Mouse (Mus musculus) ovary, postnatal 10 days (tissue): ENCODE results near the gene Isg20l2.

ENCODE experiments used
- DNase-seq: peaks from one replicate; pipeline ENCODE4 v3.0.0; 2022; ENCODE audit warnings: low spot score

Gene Isg20l2

DNA sequence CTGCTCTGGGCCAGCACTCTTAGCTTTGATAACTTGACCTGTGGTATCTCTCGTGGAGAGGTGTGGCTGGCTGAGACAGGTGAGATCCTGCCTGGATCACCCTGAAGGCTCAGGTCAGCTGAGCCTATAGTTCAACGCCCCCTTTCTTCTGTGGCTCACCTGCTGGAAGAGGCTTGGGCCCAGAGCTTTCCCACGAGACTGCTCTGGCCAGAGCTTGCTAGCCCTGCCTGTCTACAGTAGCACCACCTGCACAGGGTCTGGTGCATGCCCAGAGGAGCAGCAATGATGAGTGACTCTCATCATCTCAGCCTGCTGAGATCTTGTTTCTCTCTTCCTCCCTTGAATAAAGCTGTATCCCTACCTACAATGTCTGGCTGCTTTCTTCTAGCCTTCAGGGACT is 50.0 kb downstream of the Isg20l2 start:
- DNase-seq, result no peak

DNA sequence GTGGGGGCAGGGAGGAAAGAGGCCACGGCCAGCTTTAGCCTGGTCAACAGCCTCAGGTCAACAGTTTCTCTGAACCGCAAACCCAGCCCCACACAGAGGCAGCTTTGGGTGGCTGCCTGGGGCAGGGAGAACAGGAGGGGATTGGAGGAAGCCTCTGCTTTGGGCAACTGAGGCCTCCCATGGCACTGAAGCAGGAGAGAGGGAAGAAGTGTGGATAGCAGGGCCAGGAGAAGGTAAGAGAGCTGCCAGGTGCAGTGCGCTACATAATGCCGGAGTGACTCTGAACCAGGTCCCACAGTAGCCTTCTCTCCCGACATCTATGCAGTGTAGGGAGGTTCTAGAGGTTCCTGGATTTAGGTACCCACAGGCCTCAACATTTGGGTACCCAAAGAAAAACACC is 50.6 kb downstream of the Isg20l2 start:
- DNase-seq, result no peak

DNA sequence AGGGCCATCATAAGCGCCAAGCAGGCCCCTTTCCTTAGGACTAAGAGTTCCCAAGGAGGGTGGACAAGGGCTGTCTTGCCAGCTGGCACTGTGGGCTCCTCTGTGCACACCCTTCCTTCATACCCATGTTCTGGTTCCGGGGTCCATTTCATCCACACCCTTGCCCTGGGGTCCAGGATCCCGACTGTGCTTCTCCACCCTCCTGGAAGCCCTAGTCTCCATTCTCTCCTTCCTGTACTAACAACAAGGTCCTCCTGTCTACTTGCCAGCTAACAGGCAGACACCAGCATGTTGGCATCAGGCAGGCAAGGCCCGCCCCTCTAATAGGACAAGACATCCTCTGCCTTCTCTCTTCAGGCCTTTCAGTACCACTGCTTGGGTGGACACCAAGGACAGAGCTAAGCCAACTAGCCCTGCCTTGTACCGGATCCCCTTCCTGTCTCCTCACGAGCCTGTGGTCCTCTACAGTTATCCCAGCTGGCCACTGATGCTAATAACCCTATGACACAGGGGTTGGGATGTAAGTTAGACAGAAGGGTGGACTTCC is 51.2 kb downstream of the Isg20l2 start:
- no peak for DNase-seq

DNA sequence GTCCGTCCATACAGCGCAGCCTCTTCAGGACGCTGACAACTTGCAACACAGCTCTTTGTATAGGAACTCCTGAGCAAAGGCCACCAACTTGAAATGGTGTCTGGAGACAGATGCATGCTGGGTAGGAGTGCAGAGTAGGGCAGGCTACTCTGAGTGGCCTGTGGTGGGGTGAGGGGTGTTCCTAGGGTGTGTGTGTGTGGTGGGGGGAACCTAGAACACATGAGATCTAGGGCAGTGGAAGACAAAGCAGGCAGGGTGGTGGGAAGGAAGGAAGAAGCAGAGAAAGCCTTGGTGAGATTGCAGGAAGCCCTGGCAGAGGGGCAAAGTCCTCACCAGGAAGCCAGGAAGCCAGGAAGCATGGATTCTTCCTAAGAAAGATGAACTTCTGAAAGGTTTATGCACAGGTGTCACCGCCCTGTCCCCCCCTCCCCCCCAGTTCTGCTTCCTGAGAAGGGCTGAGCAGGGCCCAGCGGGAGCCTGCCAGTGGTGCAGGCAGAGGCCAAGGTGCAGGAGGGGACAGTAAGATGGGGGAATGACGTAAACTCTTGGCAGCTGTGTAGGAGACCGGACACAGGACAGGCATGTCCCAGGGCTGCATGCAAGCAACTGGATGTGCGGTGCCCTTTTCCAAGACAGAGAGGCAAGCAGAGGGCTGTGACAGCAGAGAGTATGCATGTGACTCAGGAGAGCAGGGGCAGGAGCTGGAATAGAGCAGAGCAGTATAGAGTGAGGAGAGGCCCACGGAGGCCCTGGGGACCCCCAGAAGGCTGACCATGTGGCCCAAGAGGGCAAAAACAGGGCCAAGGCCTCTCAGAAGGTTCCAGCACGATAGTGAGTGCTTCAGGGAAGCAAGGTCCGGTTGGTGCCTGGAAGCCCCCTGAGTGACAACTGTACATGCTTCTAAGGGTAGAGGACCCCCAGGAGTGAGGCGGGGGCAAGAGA is 52.1 kb downstream of the Isg20l2 start:
- no peak for DNase-seq

DNA sequence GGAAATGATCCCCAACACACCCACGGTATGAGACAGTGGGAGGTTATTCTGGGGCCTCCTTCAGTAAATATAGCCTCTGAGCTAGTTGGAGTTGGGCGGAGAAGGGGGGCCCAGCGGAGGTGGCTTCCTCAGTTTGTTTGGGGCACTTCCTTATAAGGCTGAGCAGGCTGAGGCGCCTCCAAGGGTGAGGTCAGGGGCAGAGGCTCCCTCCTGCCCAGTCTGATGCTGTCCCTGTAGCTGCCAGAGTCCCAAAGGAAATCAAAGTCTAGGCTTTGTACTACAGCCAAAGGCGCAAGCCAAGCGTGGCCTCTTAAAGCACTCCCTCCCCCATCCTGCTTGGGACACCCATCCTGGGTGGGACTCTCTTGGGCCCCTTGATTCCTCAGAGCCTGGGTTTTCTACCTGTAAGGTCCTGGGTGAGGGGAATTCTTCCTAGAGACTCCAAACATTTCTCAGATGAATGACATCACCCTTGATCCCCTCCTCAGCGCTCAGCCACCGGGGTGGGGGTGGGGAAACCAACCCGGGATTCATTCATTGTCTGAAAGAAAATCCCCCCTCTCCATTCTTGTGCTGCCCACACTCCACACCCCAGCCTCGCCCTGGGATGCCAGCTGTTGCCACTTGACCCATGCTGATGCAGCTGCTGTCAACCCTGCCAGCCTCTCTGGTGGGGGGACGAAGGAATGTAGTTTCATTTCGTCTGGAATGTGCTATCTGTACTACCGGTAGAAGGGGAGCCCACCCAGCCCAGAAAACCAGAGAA is 52.9 kb downstream of the Isg20l2 start:
- DNase-seq, result no peak

DNA sequence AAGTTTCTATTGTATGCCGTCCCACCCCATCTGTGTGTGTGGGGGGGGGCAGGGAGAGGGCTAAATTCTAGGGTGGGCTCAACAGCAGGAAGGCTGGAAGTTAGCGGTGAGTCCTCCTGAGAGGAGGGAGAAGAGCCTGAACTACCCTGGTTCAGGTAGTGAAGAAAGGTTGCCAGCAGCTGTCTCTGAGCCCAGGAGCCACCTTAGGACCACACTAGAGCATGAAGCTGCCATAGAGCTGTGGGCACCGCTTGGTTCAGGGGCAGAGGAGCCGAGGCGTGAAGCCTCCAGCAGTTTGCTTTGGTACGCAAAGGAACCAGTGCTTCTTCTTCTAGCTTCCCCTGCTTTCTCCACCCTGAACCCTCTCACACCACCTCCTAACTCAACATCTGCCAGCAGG is 53.5 kb downstream of the Isg20l2 start:
- no peak for DNase-seq

DNA sequence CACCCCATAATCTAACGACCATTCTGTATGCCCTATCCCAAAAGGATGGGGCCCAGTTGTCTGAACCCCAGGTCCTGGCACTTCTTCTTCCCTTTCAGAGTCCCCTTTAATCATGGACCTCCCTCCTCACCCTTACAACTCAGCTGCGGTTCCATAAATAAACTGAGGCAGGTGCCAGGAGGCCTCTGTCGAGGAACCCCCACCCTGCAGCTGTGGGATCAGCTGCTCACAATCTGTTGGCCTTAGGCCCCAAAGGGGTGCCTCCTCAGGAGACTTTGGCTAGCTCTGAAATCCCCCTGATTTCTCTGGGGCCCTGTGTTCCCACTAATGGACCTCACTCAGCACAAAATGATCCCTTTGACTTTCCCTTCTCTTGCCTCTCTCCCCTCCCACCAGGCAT is 54.0 kb downstream of the Isg20l2 start:
- no peak for DNase-seq

DNA sequence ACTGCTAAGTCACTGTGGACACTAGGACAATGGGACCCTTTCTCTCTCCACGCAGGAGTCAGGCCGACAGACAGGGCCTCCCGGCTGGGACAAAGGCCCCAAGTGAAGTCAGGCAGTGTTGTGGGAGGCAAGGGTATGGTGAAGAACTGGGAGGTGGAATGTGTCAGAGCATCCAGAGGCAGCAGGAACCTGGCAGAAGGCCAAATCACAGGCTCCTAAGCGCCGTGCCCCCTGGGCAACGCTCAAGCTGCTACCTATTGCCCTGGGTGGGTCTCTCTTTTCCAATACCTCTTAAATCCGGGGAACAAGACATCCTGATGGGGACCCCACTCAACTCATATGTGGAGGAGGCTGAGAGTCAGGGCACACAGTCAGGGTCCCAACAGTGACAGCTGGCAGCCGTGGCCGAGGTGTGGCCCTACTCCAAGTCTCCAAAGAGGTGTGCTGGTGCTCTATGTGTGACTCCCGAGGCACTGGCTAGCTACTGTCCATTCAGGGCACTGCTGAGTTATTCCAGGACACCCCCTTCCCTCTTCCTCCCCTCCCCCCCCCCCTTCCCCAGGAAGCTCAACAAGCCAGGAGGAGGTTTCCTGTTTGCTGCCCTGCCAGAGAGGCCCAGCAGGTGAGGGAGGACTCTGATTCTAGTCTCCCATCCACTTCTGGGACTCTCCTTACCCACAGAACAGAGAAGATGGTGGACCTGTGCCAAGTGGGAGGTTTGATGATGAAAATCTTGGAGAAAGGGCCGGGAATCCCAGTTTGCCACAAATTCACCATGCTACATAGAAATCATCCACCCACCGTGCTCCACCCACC is 55.6 kb downstream of the Isg20l2 start:
- DNase-seq, result no peak

DNA sequence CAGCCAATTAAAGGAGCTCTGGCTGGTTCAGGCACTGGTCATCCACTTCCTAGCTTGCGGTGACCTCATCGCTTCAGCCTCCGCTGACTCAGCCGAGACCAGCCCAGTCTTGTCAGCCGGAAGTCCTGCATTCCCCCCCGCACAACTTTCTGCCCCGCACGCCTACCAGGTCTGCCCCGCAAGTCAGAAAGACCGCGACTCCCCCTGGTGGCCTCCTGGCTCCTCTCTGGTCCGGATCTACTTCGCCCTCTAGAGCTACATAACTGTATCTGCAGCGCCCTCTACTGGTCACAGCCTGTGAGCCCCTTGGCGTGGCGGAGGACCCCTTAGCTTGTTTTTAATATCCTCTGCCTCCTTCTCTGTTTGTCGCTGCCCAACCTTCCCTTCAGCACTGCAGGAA is 56.8 kb downstream of the Isg20l2 start:
- peak; percentile 92 for DNase-seq

DNA sequence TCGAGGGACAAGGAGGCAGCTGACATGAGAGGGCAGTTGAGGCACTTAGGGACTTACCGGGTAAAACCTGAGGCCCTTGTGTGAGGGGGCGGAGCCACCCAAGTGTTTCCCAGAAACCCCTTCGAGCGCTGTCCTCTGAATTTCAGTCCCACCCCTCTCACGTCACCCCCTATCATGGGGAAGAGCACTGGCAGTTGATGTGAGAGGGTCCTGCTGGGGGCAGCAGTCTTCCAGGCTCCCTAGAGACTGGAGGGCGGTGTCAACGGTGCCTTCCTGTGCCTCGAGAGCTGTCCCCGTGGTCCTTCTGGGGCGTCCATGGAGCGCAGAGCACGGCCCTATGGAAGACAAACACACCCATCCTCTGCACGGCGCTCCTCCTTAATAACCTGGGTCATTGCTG is 57.5 kb downstream of the Isg20l2 start:
- no peak for DNase-seq

DNA sequence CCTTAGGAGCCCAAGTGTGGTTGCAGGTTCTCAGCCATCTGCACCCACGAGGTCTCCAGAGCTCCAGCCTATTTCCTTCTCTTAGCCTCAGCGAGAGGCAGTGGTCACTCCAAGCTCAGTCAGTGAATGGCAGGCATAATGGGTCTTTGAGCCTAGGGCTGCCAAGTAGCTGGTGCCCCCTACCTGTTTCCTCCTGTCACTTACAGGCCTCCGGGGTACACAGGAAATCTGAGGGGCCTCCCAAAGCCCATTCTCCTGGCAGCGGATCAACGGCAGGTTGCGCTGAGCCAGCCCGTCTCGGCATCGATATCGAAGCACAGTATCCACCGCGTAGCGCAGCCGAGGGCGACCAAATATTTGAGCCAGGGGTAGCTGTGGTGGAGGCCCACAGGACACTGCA is 58.0 kb downstream of the Isg20l2 start:
- DNase-seq, result no peak

DNA sequence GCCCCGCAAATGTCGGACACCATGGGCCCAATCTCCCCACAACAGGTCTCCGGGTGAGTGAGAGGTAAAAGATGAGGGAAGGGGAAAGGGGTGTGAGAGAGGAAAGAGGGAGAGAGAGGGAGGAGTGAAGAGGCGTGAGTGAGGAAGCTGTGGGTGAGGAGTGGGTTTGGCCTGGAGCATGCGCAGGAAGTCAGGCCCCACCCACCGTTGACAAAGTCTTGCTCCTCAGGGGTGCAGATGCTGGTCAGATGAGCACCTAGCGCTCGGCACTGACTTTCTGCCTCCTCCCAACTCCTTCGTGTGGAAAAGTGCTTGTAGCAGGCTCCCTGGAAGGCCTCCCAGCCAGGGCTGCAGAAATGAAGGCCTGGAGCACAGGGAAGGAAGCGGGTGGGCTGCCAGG is 59.8 kb downstream of the Isg20l2 start:
- DNase-seq, result no peak
